Mouse (Mus musculus) Patski (cell line): ENCODE measurements at regions not wholly inside any gene's neighbourhood (a gene's known extent, or its start where the extent isn't known, plus 50 kb on each side); places are given as distances from the start of the nearest gene placed in this dataset.

ENCODE experiments used
- ATAC-seq: fragments of 100-300 bp; one replicate; pipeline ENCODE4 v1.8.0; 2021
- CTCF ChIA-PET: fragments of 350-600 bp; sonication (Branson Sonifier 250); formaldehyde crosslinking; loops from one replicate; lab custom pipeline; 2022; ENCODE audit warnings: inconsistent platforms; lab: Charles Lee
- POLR2A ChIA-PET: fragments of 350-600 bp; sonication (Branson Sonifier 250); formaldehyde crosslinking; loops from one replicate; lab custom pipeline; 2022; ENCODE audit warnings: antibody characterized with exemption, inconsistent platforms; lab: Charles Lee
- DNase-seq: peaks from one replicate; pipeline ENCODE4 v3.0.0-alpha.2; 2011; ENCODE audit warnings: low read depth, low spot score
- H3K27me3 ChIP-seq: fragments of 371-371 bp; one replicate; pipeline ENCODE4 v1.5.1; 2021
- CTCF ChIP-seq: fragments of 100-300 bp; IDR thresholded peaks from one replicate; pipeline ENCODE4 v1.5.1; 2021
- in situ Hi-C: fragments of 300-500 bp; cut with MboI; formaldehyde crosslinking; loops from 3 replicates; pipeline ENCODE4 v1.11.1; 2018; ENCODE audit warnings: low pct_unique_long_range_greater_than_20kb, mixed read lengths

GRCm38 (mm10) chr11:8065811-8066210 lies 598.5 kb downstream of the Tns3 start:
- POLR2A ChIA-PET, result no interaction called here
- ATAC-seq, result no peak
- in situ Hi-C loops, result no loop called here

GRCm38 (mm10) chr11:8065086-8065485 lies 599.2 kb downstream of the Tns3 start:
- no peak for TF ChIP-seq CTCF
- CTCF ChIA-PET, result interaction anchor here (1.6 kb wide), 1 partner anchor 13 kb away, joined by 5 read pairs; no protein-coding TSS in a partner anchor
- in situ Hi-C loops, result no loop called here
- POLR2A ChIA-PET, result no interaction called here
- DNase-seq, result no peak
- H3K27me3 ChIP-seq, result no peaks in the 10 kb centered on the region
- no peak for ATAC-seq

More at GRCm38 (mm10) chr11:8065811-8066210, 598.5 kb downstream of the Tns3 start:
- no peak for TF ChIP-seq CTCF
- no peaks in the 10 kb centered on the region for H3K27me3 ChIP-seq
- CTCF ChIA-PET, result no interaction called here
- no peak for DNase-seq

DNA sequence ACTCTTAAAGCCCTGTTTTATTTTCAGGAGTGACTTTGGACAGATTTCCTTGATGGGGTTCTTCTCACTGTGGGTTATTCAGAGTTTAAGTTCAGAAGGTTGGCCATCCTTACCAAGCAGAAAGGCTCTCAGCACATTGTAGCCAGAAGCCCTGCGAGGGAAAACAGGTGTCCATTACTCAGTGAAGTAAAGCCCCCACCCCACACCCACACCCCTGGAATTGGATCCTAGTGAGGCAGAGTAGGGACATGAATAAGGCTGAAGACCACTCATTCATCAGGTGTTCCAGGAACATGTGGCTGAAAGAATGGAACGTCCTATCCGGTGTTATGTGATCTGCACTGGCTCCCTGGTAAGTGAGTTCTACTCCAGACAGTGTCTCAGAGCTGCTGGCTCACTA lies 602.3 kb downstream of the Tns3 start:
- ChIA-PET CTCF (no interaction called here), POLR2A (no interaction called here)
- no peak for TF ChIP-seq CTCF
- H3K27me3 ChIP-seq, result no peaks in the 10 kb centered on the region
- no peak for DNase-seq
- no peak for ATAC-seq
- in situ Hi-C loops, result no loop called here

DNA sequence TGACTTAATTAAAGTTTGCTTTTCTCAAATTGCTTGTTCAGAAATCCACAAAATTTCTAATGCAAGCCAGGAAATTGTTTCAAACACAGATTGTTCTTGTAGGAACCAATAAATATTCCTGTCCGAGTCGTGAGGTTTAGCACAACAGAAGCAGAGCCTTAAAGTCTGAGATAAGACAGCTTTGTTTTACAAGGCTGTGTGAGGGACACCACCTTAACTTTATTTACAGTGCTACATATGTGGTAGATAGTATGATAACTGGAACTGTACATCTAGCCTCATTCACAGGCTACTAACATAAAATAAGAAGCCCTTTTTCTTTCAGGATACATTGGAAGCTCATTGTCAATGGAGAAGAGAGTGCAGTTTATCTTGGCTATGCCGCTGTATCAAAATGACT lies 602.8 kb downstream of the Tns3 start:
- DNase-seq (no peak), ATAC-seq (no peak)
- no peak for TF ChIP-seq CTCF
- H3K27me3 ChIP-seq, result no peaks in the 10 kb centered on the region
- in situ Hi-C loops, result no loop called here
- ChIA-PET POLR2A (no interaction called here), CTCF (no interaction called here)

- ChIA-PET CTCF (interaction anchor here (1.4 kb wide), 1 partner anchor 13 kb away, joined by 5 read pairs; no protein-coding TSS in a partner anchor), POLR2A (no interaction called here)
- DNase-seq (no peak), ATAC-seq (peak; percentile 51)
- no peak for TF ChIP-seq CTCF
- in situ Hi-C loops, result no loop called here
- no peaks in the 10 kb centered on the region for H3K27me3 ChIP-seq
Observed at GRCm38 (mm10) chr11:8051499-8051898, 612.8 kb downstream of the Tns3 start.

GRCm38 (mm10) chr11:8045086-8045485 lies 619.2 kb downstream of the Tns3 start:
- DNase-seq, result no peak
- CTCF ChIA-PET, result no interaction called here
- in situ Hi-C loops, result no loop called here
- POLR2A ChIA-PET, result no interaction called here
- TF ChIP-seq CTCF, result no peak
- ATAC-seq, result no peak
- H3K27me3 ChIP-seq, result no peaks in the 10 kb centered on the region

DNA sequence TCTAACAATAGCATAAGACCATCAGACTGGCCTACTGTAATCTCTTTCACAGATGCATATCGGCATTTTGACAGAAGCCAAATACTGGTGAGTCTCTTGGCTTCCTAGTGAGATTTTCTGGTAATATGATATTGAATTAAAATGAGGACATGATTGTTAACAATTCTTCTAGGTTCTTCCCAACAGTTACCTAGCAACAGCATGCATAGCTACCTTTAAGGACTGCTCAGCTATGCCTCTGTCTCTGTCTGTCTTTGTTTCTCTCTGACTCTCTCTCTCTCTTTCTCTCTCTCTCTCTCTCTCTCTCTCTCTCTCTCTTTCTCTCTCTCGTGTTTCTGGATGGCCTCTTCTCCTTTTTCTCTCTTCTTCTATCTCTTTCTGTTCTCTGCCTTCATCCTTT lies 634.2 kb downstream of the Tns3 start:
- DNase-seq (no peak), ATAC-seq (no peak)
- H3K27me3 ChIP-seq, result no peaks in the 10 kb centered on the region
- no peak for TF ChIP-seq CTCF
- ChIA-PET CTCF (interaction anchor here (1.4 kb wide), 1 partner anchor 8 kb away, joined by 3 read pairs; no protein-coding TSS in a partner anchor), POLR2A (no interaction called here)
- in situ Hi-C loops, result no loop called here

- ATAC-seq, result no peak
- no peak for TF ChIP-seq CTCF
- no peak for DNase-seq
- in situ Hi-C loops, result no loop called here
- ChIA-PET POLR2A (no interaction called here), CTCF (no interaction called here)
- H3K27me3 ChIP-seq, result no peaks in the 10 kb centered on the region
Observed at GRCm38 (mm10) chr11:8007801-8008200, 656.5 kb downstream of the Tns3 start.

DNA sequence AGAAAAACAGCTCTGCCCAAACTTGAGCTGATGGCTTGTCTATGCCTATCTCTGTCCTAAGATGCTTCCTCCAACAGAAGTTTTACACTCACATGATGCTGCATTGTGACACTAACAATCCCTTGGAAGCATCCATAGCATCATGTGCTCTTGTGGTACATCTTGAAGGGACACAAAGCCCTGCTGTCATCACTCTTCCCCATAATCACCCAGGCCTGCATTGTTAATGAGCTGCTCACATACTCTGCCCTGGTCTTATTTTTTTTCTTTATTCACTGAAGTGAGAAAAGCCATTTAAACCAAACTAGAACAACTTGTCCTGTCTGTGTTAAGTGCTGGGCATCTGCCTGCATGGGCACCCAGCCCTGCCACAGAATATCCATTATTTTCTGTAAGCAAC lies 683.3 kb downstream of the Tns3 start:
- TF ChIP-seq CTCF, result no peak
- POLR2A ChIA-PET, result no interaction called here
- DNase-seq (no peak), ATAC-seq (no peak)
- in situ Hi-C loops, result no loop called here
- CTCF ChIA-PET, result no interaction called here
- no peaks in the 10 kb centered on the region for H3K27me3 ChIP-seq

DNA sequence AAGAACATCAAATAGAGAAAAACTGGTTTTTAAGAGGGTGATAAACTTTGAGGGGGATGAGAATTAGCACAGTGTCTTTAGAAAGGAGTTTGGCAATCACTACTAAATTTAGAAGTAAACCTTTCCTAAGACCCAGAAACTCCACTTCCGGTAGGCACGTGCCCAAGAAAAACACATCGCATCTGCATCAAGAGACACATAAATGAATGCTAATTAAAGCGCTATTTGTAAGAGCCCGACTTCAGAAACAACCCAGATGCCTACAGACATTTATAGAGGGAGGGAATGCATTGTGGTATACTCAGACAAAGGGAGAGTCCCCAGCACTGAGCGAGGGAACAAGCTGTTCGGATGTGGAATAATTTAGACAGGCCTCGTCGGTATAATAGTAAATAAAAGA lies 688.5 kb downstream of the Tns3 start:
- H3K27me3 ChIP-seq, result peaks cover 5% of the 10 kb centered on the region
- no peak for TF ChIP-seq CTCF
- in situ Hi-C loops, result no loop called here
- ATAC-seq (no peak), DNase-seq (no peak)
- CTCF ChIA-PET, result no interaction called here
- POLR2A ChIA-PET, result no interaction called here

DNA sequence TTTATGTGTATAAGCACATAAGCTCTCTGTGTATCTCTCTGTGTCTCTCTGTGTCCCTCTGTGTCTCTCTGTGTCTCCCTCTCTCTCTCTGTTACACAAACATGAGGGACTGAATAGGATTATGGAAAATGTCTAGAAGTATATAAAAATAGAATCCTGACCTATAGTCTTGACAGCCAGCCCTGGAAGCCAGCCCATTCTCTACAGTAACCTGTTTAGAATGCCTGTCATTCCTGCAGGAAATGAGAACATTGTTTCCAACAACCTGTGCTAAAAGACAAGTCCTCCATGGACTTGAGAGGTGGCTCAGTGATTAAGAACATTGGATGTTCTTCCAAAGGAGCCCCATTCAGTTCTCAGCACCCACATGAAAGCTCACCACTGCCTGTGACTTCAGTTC lies 714.4 kb downstream of the Tns3 start:
- H3K27me3 ChIP-seq, result peaks cover 4% of the 10 kb centered on the region
- in situ Hi-C loops, result no loop called here
- POLR2A ChIA-PET, result no interaction called here
- no peak for DNase-seq
- CTCF ChIA-PET, result no interaction called here
- TF ChIP-seq CTCF, result no peak
- no peak for ATAC-seq

- H3K27me3 ChIP-seq, result peaks cover 4% of the 10 kb centered on the region
- DNase-seq (no peak), ATAC-seq (no peak)
- ChIA-PET CTCF (no interaction called here), POLR2A (no interaction called here)
- no peak for TF ChIP-seq CTCF
- in situ Hi-C loops, result no loop called here
Observed at GRCm38 (mm10) chr11:7949201-7949875, 715.0 kb downstream of the Tns3 start.
